Mouse (Mus musculus): ENCODE measurements around the gene Pck2.
A peak's percentile ranks its signal among the peaks of the same experiment; 100 is the strongest.

Pck2 gene

DNA sequence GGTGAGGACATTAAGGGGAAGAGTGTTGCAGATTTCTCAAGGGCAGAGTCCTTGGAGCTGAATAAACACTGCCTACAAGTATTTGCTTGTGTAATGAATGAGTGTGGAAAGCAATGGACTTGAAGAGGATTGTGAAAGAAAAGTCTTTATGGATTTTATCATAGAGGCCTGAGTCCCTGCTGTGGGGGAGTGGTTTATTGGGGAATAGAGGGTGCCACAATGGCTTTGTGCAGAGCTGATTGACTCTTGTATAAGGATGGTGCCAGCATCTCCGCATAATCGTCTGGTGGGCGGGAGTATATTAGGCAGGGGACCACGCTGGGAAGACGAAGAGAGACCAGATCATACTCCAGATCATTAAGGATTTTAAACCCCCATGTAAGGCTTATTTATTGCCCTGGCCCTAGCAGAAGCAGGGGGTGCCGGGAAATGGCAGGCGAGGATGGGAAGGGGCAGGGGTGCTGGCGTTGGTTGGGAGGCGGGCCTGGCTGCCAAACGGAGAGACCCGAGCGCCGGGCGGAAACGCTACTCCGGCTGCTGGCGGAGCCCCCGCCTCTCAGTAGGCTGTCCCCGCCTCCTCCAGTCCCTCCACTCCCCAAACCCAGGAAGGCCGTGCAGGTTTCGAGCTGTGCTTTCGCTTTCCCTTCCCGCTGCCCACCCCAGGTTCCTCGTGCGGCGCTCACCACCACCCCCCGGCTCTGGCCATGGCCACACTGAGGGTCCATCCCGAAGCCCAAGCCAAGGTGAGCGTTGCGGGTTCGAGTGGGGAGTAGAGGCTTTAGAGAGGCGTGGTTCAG is 38.0 kb downstream of the Pck2 start, which contains the start of gene Psme1:
Gene Psme1 (plus strand): TSS at position 253 of the 797 bp plus-strand sequence.
- DNase-seq: peak; percentile 84

DNA sequence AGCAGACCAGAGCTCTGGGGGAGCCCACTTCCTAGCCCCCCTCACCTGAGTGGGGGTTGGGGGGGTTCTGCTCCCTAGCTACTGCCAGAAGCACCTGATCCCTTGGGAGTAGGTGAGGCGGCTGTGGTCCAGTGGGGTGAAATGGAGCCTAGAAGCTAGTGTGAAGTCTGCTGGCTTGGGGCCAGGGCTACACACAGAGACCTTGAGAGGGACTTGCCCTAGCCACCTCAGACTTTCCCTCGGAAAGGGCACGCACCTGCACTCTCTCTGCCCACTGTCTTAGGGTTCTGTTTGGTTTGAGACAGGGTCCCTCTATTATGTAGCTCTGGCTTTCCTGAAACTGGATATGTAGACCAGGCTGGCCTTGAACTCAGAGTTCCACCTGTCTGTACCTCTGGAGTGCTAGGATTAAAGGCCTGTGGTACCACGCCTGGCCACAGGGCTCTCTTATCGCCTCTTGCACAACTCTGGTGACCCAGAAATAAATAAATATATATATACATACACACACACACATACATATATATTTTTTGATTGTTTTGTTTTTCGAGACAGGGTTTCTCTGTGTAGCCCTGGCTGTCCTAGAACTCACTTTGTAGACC is 38.7 kb downstream of the Pck2 start:
- DNase-seq: no peak

DNA sequence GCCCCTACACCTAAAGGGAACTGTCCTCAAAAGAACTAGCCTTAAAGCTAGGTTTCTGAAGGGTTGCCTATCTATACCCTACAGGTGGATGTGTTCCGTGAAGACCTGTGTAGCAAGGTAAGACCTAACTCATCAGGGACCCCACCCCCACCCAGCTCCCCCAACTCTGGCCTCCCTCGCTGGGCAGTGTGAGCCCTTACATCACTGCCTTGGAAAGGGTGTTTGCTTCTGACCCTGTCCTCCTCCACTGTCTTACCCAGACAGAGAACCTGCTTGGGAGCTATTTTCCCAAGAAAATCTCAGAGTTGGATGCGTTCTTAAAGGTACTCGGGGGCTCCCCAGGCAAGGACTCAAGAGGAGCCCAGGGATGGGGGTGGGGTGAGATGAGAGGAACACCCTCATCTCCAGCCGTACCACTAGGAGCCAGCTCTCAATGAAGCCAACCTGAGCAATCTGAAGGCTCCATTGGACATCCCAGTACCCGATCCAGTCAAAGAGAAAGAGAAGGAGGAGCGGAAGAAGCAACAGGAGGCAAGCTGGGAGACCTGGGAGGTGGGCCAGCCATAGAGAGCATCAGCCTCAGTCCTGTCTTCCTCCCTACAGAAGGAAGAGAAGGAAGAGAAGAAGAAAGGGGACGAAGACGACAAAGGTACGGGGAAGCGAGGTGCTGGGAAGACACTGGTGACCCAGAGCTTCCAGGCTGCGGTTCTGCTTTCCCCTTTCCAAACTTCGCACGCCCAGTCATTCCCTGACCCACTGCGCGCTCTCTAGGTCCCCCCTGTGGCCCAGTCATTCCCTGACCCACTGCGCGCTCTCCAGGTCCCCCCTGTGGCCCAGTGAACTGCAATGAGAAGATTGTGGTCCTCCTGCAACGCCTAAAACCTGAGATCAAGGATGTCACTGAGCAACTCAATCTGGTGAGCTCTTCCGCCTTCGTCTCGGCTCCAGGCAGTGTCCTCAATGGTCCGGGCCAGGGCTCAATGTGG is 39.7 kb downstream of the Pck2 start:
- no peak for DNase-seq

DNA sequence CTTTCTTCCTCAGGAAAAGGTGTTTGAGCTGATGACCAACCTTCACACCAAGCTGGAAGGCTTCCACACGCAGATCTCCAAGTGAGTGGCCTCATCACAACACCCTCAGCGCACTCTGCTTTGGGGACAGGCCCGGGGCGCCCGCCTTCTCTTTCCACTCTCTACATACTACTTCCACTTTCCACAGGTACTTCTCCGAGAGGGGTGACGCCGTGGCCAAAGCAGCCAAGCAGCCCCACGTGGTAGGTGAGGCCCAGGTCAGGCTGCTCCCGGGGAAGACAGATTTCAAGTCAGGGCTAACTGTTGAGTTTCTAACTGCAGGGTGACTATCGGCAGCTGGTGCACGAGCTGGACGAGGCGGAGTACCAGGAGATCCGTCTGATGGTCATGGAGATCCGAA is 40.7 kb downstream of the Pck2 start:
- no peak for DNase-seq

DNA sequence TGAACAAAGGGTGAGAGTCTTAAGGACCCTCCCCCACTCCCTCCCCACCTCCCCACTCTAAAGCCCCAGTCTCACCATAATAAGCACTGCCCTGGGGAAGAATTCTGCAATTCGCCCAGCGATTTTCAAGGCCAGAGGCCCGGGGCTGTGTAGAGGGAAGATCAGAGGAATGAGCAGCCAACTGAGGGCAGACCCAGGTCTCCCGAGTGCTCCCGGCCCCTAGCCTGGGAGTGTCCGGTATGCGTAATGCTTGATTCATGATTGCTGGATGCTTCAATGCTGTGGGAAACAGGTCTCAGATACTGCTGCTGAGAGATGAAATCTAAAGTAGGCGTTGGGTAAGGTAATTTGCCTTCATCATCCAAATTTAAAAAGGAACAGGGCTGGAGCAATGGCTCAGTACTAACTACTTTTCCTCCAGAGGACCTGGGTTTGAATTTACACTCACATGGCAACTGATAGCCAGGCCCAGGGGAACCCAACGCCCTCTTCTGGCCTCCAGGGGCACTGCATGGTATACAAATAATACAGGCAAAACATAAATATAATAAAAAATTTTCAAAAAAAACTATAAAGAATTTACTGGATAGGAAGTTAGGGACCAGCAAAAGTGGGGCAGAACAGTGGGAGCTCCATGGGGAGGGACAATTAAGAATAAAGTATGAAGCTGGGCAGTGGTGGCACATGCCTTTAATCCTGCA is 42.1 kb downstream of the Pck2 start:
- DNase-seq: no peak

DNA sequence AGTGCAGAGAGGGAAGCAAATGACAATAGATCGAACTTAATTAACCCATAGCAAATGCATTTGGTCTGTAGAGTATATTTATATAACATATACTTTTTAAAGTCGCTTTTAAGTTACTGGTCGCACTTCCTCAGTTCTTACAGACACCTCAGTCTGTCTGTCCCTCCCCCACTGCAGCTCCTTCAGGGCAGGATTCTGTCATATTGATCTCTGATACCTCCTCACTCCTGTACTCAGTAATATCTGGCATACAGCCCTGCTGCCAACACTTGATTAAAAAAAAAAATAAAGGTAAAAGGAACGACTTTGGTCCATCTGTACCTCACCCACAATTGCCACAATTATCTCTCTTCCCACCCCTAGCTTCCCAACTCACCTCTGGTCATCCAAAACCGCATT is 44.2 kb downstream of the Pck2 start:
- no peak for DNase-seq

DNA sequence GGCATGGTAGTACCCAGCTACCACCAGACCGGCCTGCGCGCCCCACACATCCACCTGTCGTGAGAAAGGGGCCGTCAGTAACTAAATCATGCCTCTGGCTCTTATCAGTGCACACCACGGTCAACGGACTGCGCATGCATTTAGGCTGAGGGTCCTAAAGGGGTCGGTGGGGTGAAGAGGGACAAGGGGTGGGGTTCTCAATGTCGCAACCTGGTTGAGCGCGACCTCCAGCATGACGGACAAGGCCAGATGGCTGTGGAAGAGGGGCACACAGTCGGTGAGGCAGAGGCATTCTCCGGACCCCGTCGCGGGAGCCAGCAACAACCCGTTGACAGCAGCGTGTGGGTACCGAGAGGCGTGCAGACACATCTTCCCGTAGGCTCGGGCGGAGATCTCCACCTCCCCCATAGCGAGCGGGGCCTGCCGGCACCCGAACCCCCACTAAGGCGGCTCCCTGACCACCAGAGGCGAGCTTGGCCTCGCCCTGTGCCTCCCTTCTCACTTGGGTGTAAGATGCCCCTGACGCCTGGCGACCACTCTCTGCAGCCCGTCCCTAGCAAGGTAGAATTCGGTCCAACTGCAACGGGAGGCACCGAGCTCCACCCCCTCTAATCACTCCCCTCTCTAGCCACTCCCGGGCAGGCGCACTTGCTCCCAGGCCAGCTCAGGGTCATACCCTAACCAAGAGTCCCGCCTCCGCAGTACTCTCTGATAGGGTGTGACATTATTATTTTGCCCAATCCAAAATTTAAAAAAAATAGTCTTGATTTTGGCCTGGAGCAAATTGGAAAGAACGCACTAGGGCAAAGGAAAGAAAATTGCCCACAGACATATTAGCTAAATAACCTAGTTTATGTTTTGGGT is 44.9 kb downstream of the Pck2 start, which contains the start of gene Emc9:
Gene Emc9 (minus strand): TSS at position 601 of the 864 bp plus-strand sequence.
- peak; percentile 74 for DNase-seq

DNA sequence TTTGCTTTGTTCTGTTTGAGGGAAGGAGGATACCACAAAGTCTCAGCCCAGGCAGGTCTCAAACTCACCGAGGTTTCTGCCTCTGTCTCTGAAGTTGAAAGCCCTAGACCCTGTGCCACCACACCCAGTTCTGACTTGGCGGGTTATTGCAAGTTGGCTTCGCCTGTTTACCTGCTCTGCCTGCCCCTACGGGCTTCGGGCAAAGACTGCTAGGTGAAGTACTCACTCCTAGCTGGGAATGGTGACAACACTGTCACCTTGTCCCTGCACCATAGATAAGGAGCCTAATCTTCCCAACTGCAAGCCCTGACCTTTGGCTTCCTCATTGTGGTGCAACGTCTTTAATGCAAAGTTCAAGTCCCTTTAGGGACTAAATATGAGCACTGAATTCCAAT is 45.5 kb downstream of the Pck2 start:
- DNase-seq: no peak

DNA sequence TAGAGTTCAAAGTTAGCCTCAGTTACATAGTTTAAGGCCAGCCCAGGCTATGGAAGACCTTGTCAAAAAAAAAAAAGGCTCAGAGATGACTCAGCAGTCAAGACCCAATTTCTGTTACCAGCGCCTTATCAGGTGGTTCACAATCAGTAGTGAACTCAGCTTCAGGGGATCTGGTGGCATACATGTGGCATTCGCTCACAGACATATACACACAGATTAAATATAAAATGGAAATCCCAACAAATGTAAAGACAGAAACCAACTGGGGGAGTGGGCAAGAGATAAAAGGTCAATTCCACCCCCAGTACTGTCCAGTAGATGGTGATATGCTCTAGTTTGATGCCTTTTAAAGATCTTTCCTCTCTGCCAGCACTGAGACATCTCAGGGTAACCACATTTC is 46.1 kb downstream of the Pck2 start:
- no peak for DNase-seq

DNA sequence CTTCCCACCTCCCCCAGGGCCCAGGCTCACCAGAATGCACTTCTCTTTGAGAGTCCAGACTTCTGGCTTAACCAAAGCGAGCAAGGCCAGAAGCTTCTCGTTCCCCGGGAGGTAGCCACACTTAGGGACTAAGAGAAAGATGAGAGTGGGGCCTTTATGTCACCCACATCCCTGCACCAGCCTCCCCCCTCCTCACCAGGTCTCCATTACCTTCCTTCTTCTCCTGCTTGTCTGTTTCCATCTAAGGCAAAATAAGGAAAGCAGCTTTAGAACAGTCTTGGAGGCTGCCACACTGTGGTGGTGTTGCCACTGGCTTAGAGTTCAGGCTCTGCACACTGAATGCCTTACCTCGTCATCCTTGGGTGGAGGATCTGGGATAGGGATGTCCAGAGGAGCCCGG is 49.2 kb downstream of the Pck2 start:
- DNase-seq: no peak

DNA sequence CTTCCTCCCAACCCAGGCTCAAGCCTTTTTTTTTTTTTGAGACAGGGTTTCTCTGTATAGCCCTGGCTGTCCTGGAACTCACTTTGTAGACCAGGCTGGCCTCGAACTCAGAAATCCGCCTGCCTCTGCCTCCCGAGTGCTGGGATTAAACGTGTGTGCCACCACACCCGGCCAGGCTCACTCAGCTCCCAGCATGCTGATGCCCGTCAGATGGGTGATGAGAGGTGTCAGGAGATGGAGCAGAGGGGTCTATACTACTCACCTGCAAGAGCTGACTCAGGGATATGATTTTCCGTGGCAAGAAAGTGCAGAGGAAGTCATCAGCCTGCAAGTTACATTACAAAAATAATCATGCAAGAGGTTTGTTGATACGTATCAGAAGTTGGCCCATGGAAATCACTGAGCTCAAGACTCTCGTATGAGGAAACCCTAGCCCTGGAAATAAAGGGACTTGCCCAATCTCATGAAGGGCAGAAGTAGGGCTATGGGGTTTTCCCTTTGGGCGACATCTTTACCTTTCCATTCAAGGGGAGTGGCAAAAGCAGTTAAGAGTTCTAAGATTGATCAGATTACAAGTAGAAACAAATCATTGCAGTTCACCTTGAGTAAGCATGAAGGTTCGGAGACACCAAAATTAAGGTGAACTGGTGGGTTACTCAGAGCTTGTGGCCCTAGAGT is 49.8 kb downstream of the Pck2 start:
- DNase-seq: no peak

DNA sequence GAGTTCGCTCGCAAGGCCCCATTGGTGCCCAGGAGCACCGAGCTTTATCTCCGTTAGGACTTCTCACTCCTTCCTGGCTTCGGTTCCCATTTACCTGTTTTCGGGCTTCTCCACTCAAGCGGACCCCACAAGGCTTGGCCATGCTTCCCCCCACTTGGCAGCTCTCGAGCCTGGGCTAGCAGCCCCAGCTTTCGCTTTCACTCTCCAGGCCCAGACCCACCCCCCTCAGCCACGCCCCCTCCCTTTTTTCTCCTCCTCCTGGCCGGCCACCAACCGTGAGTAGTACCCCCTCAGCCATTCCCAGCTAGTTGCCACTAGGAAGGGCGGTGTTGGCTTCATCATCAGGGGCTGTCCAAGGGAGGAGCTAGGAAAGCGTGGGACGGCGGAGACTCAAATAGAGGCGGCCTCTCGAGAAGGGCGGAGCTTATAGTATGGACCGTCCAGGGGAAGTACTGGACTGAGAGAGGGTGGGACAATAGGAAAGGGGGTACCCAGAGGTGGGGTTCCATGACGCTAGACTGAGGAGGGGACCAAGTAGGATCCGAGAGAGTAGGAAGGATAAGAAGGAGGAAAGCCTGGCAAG is 50.8 kb downstream of the Pck2 start, which contains the start of gene Psme2:
Gene Psme2 (minus strand): TSS at position 366 of the 583 bp plus-strand sequence.
- DNase-seq: peak; percentile 98

DNA sequence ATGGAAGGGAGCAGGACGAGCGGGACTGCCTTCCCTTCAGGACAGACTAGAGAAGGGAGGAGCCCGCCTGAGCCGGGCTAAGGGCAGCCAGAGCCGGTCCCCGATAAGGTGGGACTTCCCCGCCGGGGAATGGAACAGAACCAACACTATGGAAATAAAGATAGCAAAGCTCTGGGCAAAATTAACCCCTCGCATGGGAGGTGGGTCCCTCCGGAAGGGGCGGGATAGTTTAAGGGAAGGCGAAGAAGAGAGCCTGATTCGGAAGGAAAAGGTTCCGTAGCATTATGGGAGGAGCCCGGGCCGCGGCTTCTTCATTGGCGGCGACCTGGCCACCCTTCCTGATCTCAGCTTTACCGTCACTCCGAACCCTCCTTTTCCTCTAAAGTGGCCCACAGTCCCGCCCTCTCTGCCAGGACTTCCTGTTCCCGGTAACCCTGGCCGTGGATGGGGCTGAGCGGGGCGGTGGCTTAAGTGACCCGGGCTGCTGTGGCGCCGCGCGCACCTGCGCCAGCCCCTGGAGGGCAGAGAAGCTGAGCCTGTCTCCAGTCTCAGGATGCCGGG is 51.3 kb downstream of the Pck2 start, which contains the start of gene Rnf31:
Gene Rnf31 (plus strand): TSS at position 378 of the 561 bp plus-strand sequence.
- peak; percentile 96 for DNase-seq

DNA sequence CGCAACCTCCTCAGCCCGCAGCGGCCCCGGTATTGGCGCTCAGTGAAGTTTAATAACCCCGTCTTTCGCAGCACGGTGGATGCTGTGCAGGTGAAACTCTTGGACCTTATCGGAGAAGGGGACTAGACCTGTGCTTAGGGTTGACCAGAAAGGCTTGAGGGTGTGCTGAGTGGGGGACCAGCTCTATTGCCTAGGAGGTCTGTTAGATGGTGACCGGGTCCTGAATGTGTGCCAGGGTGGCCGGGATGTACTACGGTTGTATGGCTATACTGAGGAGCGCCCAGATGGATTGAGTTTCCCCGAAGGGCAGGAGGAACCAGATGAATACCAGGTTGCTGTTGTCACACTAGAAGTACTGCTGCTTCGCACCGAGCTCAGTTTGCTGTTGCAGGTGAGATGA is 52.2 kb downstream of the Pck2 start:
- no peak for DNase-seq

DNA sequence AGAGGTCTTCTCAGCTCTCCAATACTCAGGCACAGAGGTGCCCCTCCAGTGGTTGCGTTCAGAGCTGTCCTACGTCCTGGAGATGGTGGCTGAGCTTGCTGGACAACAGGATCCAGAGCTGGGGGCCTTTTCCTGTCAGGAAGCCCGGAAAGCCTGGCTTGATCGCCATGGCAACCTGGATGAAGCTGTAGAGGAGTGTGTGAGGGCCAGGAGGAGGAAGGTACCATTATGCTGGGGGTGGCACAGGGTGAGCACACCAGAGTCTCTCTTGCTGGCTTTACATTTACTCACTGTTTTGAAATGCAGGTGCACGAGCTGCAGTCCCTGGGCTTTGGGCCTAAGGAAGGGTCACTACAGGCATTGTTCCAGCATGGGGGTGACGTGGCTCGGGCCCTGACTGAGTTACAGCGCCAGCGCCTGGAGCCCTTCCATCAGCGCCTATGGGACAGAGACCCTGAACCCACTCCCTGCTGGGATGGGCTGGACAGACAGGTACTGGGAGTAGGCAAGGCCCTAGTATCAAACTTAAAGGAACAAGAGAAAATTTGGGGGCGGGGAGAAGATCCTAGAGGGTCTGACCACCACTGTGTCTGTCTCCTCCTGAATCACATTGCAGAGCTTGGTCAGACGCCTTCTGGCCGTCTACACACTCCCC is 56.1 kb downstream of the Pck2 start:
- DNase-seq: peak; percentile 53

DNA sequence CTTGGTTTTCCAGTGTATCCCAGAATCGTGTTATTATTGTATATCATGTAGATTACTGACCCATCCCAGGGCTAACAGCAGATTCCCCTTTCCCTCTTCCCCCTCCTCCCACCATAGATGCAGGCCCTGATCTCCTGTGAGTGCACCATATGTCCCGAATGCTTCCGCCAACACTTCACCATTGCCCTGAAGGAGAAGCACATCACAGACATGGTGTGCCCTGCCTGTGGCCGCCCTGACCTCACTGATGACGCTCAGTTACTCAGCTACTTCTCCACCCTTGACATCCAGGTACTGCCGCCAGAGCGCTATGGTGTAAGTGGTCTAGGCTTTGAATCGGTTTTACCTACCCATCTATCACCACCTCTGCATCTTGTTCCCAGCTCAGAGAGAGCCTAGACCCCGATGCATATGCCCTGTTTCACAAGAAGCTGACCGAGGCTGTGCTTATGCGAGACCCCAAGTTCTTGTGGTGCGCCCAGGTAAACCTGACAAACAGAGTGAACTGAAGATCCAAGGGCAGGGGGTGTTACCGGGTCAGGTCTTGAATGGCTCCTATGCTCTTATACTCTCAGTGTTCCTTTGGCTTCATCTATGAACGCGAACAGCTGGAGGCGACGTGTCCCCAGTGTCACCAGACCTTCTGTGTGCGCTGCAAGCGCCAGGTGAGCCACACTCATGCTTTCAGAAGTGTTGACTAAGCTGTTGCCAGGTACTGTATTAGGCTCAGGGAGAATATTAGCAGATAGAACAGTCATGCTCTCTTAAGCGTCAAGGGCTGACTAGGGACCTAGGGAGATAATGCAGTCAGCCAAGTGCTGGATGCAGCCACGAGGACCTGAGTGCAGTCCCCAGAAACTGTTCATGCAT is 58.7 kb downstream of the Pck2 start:
- no peak for DNase-seq

Data from layer of hippocampus, adult 9-11 months (tissue).